Mouse (Mus musculus) kidney, postnatal 14 days (tissue): ENCODE results near the gene Lyg2.

Experiments used
- DNase-seq: peaks from one replicate; pipeline ENCODE4 v3.0.0; 2022; ENCODE audit warnings: mixed read lengths

The Lyg2 gene

GRCm38 (mm10) chr1:37877736-37878460 is 38.4 kb downstream of the Lyg2 start:
- DNase-seq = no peak

- no peak for DNase-seq
These were observed 43.1 kb downstream of the Lyg2 start for GRCm38 (mm10) chr1:37873157-37873556.

GRCm38 (mm10) chr1:37872131-37873067 is 43.9 kb downstream of the Lyg2 start:
- DNase-seq = peak; percentile 89

- DNase-seq = no peak
These were observed 44.6 kb downstream of the Lyg2 start, which contains the start of gene Lipt1 for GRCm38 (mm10) chr1:37871704-37872103. Lipt1 (plus strand) TSS chr1:37871738.

GRCm38 (mm10) chr1:37869362-37869761 is 46.9 kb downstream of the Lyg2 start:
- no peak for DNase-seq

- DNase-seq = no peak
These were observed 47.7 kb downstream of the Lyg2 start for GRCm38 (mm10) chr1:37868640-37869039.

GRCm38 (mm10) chr1:37867684-37868322 is 48.5 kb downstream of the Lyg2 start:
- no peak for DNase-seq

GRCm38 (mm10) chr1:37867056-37867455 is 49.2 kb downstream of the Lyg2 start:
- DNase-seq = peak; percentile 52

GRCm38 (mm10) chr1:37866286-37866685 is 50.0 kb downstream of the Lyg2 start, which contains the start of gene Tsga10:
Tsga10 (minus strand) TSS chr1:37866429.
- no peak for DNase-seq

GRCm38 (mm10) chr1:37865401-37866215 is 50.7 kb downstream of the Lyg2 start:
- no peak for DNase-seq

GRCm38 (mm10) chr1:37864511-37865400 is 51.5 kb downstream of the Lyg2 start:
- DNase-seq = peak; percentile 100
